Mouse (Mus musculus): Measurements from ENCODE around the gene Adamtsl1. TPM values are rescaled to one million over a fixed set of nuclear protein-coding genes. Genes with fewer than 3 reads are reported as not detected.

Gene Adamtsl1
- polyA plus RNA-seq, 1 experiment from 2014 or later, result 22.0 TPM

DNA sequence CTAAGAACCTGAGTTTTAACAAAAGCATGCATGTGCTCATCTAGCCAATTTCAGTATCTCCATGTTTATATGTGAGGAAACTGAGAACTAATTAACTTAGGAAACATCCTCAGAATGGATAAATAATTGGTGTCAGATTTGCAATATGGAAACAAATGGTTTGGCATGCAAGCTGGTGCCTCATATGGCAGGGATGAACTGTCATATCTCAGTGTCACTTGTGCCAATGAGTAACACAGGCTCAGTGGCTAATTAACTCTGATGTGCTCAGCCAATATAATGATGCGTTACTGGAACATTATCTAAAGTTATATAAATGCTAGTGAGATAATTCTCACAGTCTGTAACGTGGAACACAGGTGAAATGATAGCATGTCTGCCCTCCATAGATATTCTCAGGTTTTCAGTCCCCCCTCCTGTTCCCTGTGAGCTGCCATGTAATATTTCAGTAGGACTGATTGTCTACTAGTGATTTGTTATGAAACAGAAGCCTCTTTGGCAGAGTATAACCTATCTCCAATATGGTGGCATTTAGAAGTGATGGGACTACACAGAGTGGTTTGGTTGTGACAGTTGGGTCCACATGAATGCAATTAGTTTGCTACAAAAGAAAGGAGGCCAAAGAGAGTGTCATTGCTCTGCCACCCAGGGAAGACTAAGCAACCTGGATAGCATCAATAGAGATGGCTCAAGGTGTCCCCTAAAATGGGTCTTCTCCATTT is 376.1 kb downstream of the Adamtsl1 start:
- Histone ChIP-seq H3K9me3 (no peaks in the 10 kb centered on the region), H3K9ac (no peak overlapping the region), H3K4me3 (no peak overlapping the region), H3K27ac (no peak overlapping the region), H3K4me2 (replicated peaks) (no peak overlapping the region), H3K4me1 (no peaks in the 10 kb centered on the region), H3K36me3 (no peaks in the 10 kb centered on the region), H3K27me3 (replicated peaks) (no peaks in the 10 kb centered on the region)
- no peak for ATAC-seq (ENCODE audit: low FRiP score, low read depth)
- 83% methylated on average over 2 of the region's 2 CpGs for WGBS

DNA sequence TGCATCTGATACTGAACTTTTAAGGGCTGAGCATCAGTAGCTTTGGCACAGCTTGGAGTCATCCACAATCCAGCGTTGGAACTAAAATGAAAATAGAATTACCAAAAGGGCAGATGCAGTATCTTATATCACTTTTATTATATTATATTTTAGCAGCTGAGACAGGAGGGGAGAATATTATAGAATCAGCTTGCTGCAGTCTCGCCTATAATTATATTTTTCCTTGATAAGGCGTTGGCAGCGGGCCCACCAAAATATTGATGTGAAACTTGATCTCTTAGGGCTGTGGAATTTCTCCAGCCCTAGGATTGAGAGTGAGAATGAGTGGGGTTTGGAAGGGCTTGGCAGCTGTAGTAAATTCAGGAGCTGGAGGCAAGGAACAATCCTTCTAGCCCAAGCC is 387.3 kb downstream of the Adamtsl1 start:
- ATAC-seq (ENCODE audit: low FRiP score, low read depth), result no peak
- Histone ChIP-seq H3K36me3 (no peaks in the 10 kb centered on the region), H3K27me3 (replicated peaks) (no peaks in the 10 kb centered on the region), H3K4me3 (no peak overlapping the region), H3K4me2 (replicated peaks) (no peak overlapping the region), H3K9ac (no peak overlapping the region), H3K27ac (no peak overlapping the region), H3K4me1 (no peaks in the 10 kb centered on the region), H3K9me3 (no peaks in the 10 kb centered on the region)
- WGBS, result 83% methylated on average over 4 of the region's 4 CpGs

GRCm38 (mm10) chr4:85904217-85904616 is 390.2 kb downstream of the Adamtsl1 start:
- Histone ChIP-seq H3K27ac (no peak overlapping the region), H3K9me3 (no peaks in the 10 kb centered on the region), H3K36me3 (no peaks in the 10 kb centered on the region), H3K27me3 (replicated peaks) (no peaks in the 10 kb centered on the region), H3K4me2 (replicated peaks) (no peak overlapping the region), H3K4me3 (no peak overlapping the region), H3K4me1 (no peaks in the 10 kb centered on the region), H3K9ac (no peak overlapping the region)
- WGBS, result 91% methylated on average over 5 of the region's 5 CpGs
- ATAC-seq (ENCODE audit: low FRiP score, low read depth), result no peak

DNA sequence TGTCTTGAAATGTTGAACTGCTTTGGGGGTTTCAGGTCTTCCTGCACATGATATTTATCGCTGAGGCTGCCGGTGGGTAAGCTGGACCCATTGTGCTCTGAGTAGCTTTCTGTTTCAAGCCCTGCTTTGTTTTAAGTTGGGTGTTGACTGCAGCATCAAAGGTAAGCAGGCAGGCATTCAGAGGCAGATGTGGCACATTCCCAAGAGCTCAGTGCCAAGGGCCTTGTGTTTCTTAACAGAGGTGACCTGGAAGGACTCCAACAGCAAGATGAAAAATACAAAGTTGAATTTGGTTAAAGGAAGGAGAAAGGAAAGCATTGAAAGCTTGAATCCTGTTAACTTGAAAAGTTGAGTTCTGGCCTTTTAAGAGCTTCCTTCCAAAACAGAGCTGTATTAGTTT is 402.1 kb downstream of the Adamtsl1 start:
- H3K4me2 ChIP-seq (replicated peaks), result no peak overlapping the region
- H3K27ac ChIP-seq, result no peak overlapping the region
- no peaks in the 10 kb centered on the region for H3K9me3 ChIP-seq
- H3K36me3 ChIP-seq, result no peaks in the 10 kb centered on the region
- H3K4me1 ChIP-seq, result no peaks in the 10 kb centered on the region
- no peak for ATAC-seq (ENCODE audit: low FRiP score, low read depth)
- H3K4me3 ChIP-seq, result no peak overlapping the region
- WGBS, result 67% methylated on average over 2 of the region's 2 CpGs
- H3K27me3 ChIP-seq (replicated peaks), result no peaks in the 10 kb centered on the region
- H3K9ac ChIP-seq, result no peak overlapping the region

DNA sequence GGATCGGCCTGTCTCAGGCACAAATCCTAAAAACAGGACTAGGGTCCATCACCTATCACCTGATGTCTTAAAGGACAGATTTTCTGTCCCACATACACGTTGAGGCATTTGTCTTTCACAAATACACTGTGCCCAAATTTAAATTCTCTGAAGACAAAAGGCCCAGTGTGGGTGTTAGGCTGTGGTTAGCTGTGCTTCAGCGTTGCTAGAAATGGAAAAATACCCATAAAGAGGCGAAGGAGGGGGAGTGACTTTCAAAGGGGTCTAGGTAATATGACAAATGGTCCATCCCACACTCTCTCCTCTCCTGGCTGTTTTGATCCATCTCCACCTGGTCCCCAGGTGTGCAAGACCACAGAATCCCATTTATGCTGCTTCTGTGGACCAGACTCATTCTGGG is 404.4 kb downstream of the Adamtsl1 start:
- H3K9ac ChIP-seq, result no peak overlapping the region
- H3K27ac ChIP-seq, result no peak overlapping the region
- H3K9me3 ChIP-seq, result no peaks in the 10 kb centered on the region
- 82% methylated on average over 4 of the region's 4 CpGs for WGBS
- H3K4me3 ChIP-seq, result no peak overlapping the region
- H3K4me2 ChIP-seq (replicated peaks), result no peak overlapping the region
- ATAC-seq (ENCODE audit: low FRiP score, low read depth), result no peak
- no peaks in the 10 kb centered on the region for H3K36me3 ChIP-seq
- no peaks in the 10 kb centered on the region for H3K4me1 ChIP-seq
- no peaks in the 10 kb centered on the region for H3K27me3 ChIP-seq (replicated peaks)

DNA sequence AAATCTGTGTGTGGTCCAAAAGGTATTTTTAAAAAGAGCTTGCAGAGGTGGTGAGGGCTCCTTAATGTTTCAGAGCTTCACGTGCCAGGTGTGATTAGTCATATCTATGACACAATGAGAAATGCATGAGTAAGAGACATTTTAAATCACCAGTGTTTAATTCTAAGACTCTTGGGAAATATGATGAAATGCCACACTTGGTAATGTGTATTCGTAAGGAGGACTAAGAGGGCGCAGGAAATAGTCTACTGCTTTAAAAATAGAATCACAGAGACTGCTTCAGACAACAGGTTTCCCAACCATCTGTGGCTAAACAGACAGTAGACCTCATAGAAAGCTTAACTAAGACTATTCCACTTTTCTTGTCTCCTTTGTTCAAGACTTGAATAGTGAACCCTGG is 406.5 kb downstream of the Adamtsl1 start:
- no peak overlapping the region for H3K9ac ChIP-seq
- no peaks in the 10 kb centered on the region for H3K9me3 ChIP-seq
- no peaks in the 10 kb centered on the region for H3K27me3 ChIP-seq (replicated peaks)
- H3K4me1 ChIP-seq, result no peaks in the 10 kb centered on the region
- H3K36me3 ChIP-seq, result no peaks in the 10 kb centered on the region
- H3K4me3 ChIP-seq, result no peak overlapping the region
- no peak for ATAC-seq (ENCODE audit: low FRiP score, low read depth)
- H3K4me2 ChIP-seq (replicated peaks), result no peak overlapping the region
- 86% methylated on average over 3 of the region's 3 CpGs for WGBS
- no peak overlapping the region for H3K27ac ChIP-seq

DNA sequence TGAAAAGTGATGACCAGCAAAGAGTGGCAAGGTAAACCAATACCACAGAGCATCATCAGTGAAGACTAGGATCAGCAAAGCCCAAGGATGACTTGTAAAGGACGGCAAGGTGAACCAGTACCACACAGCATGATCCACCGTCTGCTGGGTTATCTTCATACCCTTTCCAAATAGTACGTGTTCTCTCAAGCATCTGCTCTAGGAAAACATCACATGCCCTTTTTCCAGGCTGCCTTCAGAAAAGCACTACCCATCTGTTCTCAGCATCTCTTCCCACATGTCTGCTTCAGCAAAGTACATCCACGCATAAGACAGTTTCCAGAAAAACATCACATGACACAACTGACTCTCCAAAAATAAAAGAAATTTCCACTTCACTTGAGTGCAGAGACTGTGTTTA is 408.8 kb downstream of the Adamtsl1 start:
- Histone ChIP-seq H3K4me1 (no peaks in the 10 kb centered on the region), H3K4me2 (replicated peaks) (no peak overlapping the region), H3K4me3 (no peak overlapping the region), H3K9ac (no peak overlapping the region), H3K27ac (no peak overlapping the region), H3K36me3 (no peaks in the 10 kb centered on the region), H3K27me3 (replicated peaks) (no peaks in the 10 kb centered on the region), H3K9me3 (no peaks in the 10 kb centered on the region)
- no peak for ATAC-seq (ENCODE audit: low FRiP score, low read depth)
- 95% methylated on average over 4 of the region's 4 CpGs for WGBS

DNA sequence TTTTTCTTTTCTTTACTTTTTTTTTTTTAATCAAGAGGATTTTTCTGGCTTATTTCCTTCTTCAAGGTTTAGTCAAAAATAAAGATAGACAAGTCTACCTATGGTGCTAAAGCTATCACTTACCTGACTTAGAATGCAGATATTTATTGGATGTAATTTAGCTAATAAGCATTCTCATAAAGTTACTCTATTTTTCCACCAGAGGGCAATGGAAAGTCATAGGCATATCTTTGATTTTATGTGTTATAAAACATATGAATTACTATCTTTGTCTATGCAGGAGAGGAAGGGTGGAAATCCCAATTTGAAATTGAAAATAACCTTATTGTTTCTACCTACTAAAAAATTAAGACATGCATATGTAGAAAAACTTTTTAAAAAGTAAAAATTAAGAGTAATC is 418.2 kb downstream of the Adamtsl1 start:
- no peaks in the 10 kb centered on the region for H3K27me3 ChIP-seq (replicated peaks)
- ATAC-seq (ENCODE audit: low FRiP score, low read depth), result no peak
- no peaks in the 10 kb centered on the region for H3K4me1 ChIP-seq
- no peak overlapping the region for H3K4me3 ChIP-seq
- H3K4me2 ChIP-seq (replicated peaks), result no peak overlapping the region
- H3K9me3 ChIP-seq, result no peaks in the 10 kb centered on the region
- H3K9ac ChIP-seq, result no peak overlapping the region
- no peak overlapping the region for H3K27ac ChIP-seq
- H3K36me3 ChIP-seq, result no peaks in the 10 kb centered on the region

GRCm38 (mm10) chr4:85939460-85939859 is 425.5 kb downstream of the Adamtsl1 start:
- no peak for ATAC-seq (ENCODE audit: low FRiP score, low read depth)
- no peaks in the 10 kb centered on the region for H3K9me3 ChIP-seq
- no peaks in the 10 kb centered on the region for H3K27me3 ChIP-seq (replicated peaks)
- H3K9ac ChIP-seq, result no peak overlapping the region
- H3K4me2 ChIP-seq (replicated peaks), result no peak overlapping the region
- no peak overlapping the region for H3K27ac ChIP-seq
- H3K36me3 ChIP-seq, result no peaks in the 10 kb centered on the region
- WGBS, result 75% methylated on average over 5 of the region's 5 CpGs
- H3K4me3 ChIP-seq, result no peak overlapping the region
- no peaks in the 10 kb centered on the region for H3K4me1 ChIP-seq

DNA sequence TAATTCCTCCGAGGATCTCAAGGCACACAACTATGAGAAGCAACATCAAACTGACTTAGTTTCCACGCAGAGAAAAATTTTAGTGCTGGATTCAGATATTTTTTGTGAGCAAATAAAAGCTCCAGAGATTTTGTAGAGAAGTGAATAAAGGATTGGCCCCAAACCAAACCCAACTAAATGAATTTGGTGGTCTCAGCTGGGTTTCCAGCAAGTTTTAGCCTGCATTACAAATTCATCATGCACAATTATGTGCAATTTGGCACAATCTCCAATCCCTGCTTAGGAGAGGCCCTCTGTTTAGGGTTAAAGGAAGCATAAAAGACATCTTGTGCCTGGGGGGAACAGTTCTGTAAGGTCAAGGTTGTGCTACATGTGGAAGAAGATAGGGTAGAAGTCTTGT is 427.9 kb downstream of the Adamtsl1 start:
- H3K27ac ChIP-seq, result no peak overlapping the region
- 91% methylated on average over 2 of the region's 2 CpGs for WGBS
- no peak for ATAC-seq (ENCODE audit: low FRiP score, low read depth)

GRCm38 (mm10) chr4:85953590-85953989 is 439.6 kb downstream of the Adamtsl1 start:
- Histone ChIP-seq H3K9ac (no peak overlapping the region), H3K27me3 (replicated peaks) (no peaks in the 10 kb centered on the region), H3K4me2 (replicated peaks) (no peak overlapping the region), H3K27ac (no peak overlapping the region), H3K4me1 (no peaks in the 10 kb centered on the region), H3K4me3 (no peak overlapping the region), H3K9me3 (no peaks in the 10 kb centered on the region), H3K36me3 (no peaks in the 10 kb centered on the region)
- ATAC-seq (ENCODE audit: low FRiP score, low read depth), result no peak
- WGBS, result 95% methylated on average over 4 of the region's 4 CpGs

More for the DNA sequence above, 427.9 kb downstream of the Adamtsl1 start:
- Histone ChIP-seq H3K4me2 (replicated peaks) (no peak overlapping the region), H3K4me1 (no peaks in the 10 kb centered on the region), H3K36me3 (no peaks in the 10 kb centered on the region), H3K4me3 (no peak overlapping the region), H3K9me3 (no peaks in the 10 kb centered on the region), H3K9ac (no peak overlapping the region), H3K27me3 (replicated peaks) (no peaks in the 10 kb centered on the region)

GRCm38 (mm10) chr4:85955387-85955786 is 441.4 kb downstream of the Adamtsl1 start:
- Histone ChIP-seq H3K4me2 (replicated peaks) (no peak overlapping the region), H3K9me3 (no peaks in the 10 kb centered on the region), H3K4me3 (no peak overlapping the region), H3K4me1 (no peaks in the 10 kb centered on the region), H3K27ac (no peak overlapping the region), H3K9ac (no peak overlapping the region), H3K36me3 (no peaks in the 10 kb centered on the region), H3K27me3 (replicated peaks) (no peaks in the 10 kb centered on the region)
- no peak for ATAC-seq (ENCODE audit: low FRiP score, low read depth)
- 82% methylated on average over 3 of the region's 3 CpGs for WGBS

- Histone ChIP-seq H3K36me3 (no peaks in the 10 kb centered on the region), H3K27ac (no peak overlapping the region), H3K4me2 (replicated peaks) (no peak overlapping the region), H3K27me3 (replicated peaks) (no peaks in the 10 kb centered on the region), H3K9ac (no peak overlapping the region), H3K4me1 (no peaks in the 10 kb centered on the region), H3K9me3 (no peaks in the 10 kb centered on the region), H3K4me3 (no peak overlapping the region)
- ATAC-seq (ENCODE audit: low FRiP score, low read depth), result no peak
- WGBS, result 95% methylated on average over 4 of the region's 4 CpGs
Observed at GRCm38 (mm10) chr4:85957266-85957665, 443.3 kb downstream of the Adamtsl1 start.
